Mouse (Mus musculus): ENCODE measurements around the gene Olfr1193.
"Not testable (repeated sequence)": the region's sequence is repeated elsewhere in the genome, so short reads cannot be mapped to it uniquely, and the experiment has no call there.

The Olfr1193 gene

DNA sequence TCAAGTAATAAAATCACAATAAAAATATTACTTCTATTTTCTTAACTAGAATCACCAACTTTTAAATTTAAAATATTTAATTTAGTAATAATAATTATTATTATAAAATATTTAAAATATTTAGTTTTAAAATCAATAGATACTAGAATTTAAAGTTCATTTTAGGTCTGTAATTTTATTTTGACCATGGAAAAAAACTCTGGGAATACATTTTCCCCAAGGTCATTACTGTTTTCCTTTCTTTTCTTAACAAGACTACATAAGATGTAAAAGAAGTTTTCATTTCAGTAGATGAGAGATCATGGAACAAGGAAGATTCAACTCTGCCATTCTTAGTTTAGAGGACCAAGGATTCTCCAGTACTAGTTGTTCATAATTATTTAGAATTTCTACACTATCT is at the start of gene Olfr1193:
TSS of gene Olfr1193 (plus strand) at position 301 of the 400 bp plus-strand sequence.
- DNase-seq, result not testable (repeated sequence)

- DNase-seq, result not testable (repeated sequence)
These were observed 35.2 kb upstream of the Olfr1193 start, which contains the start of gene Olfr1191-ps1 for GRCm38 (mm10) chr2:88640242-88640641. Gene Olfr1191-ps1, plus strand, starts transcription at chr2:88640542.

DNA sequence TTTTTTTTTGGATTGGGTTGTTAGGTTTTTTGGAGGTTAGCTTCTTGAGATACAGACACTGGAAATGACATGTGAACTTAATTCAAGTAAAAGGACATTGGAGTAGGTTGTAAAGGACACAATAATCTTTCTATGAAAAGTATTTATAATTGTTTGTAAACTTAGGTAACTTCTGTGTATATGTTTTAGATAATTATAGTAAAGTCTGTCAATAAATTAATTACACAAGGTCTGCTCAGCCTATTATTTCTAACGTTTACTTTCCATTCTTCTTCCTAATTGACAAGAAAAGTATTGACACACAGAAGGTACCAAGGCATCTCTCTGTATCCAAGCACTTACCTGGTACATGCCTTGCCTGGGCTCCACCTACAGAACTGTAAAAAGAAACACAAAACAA is 27.2 kb upstream of the Olfr1193 start, which contains the start of gene Olfr1192-ps1:
TSS of gene Olfr1192-ps1 (plus strand) at position 301 of the 400 bp plus-strand sequence.
- no peak for DNase-seq

- DNase-seq, result no peak
These were observed 13.7 kb downstream of the Olfr1193 start, which contains the start of gene Olfr1195 for GRCm38 (mm10) chr2:88689087-88689486. Gene Olfr1195, minus strand, starts transcription at chr2:88689187.

DNA sequence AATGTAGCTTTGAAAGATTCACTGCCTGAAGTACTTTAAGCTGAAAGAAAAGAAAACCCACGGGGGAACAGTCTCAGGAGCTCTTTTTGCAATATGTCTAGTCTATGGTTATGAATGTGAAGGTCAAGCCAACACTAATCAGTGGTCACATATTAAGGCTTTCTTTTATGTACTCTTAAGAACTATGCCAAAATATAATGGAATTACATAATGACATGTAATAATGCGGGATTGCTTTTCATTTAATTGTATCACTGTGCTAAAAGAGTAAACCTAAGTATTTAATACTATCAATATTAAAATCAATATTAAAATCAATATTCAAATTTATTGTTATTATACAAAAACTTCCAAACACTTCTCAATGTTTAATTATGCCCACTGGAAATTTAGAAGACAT is 29.1 kb downstream of the Olfr1193 start, which contains the start of gene Olfr1196:
TSS of gene Olfr1196 (minus strand) at position 101 of the 400 bp plus-strand sequence.
- no peak for DNase-seq

Data from kidney, adult 11 months (tissue).